Mouse (Mus musculus) small intestine, adult 2 months (tissue): ENCODE results near the gene Igf2bp2.

Experiments
- CTCF ChIP-seq: fragments of 200-500 bp; IDR thresholded peaks from 2 replicates; pipeline ENCODE4 v1.5.1; 2012; ENCODE audit warnings: low read depth, mild to moderate bottlenecking, control low read depth, inconsistent platforms, low read length, moderate library complexity, mixed read lengths; ENCODE audit not compliant: insufficient replicate concordance, insufficient read length; ENCODE audit errors: extremely low read depth
- POLR2A ChIP-seq: fragments of 200-500 bp; IDR thresholded peaks from 2 replicates; pipeline ENCODE4 v1.6.1; 2012; ENCODE audit warnings: low read depth, mild to moderate bottlenecking, control low read depth, inconsistent platforms, low read length, moderate library complexity

DNA sequence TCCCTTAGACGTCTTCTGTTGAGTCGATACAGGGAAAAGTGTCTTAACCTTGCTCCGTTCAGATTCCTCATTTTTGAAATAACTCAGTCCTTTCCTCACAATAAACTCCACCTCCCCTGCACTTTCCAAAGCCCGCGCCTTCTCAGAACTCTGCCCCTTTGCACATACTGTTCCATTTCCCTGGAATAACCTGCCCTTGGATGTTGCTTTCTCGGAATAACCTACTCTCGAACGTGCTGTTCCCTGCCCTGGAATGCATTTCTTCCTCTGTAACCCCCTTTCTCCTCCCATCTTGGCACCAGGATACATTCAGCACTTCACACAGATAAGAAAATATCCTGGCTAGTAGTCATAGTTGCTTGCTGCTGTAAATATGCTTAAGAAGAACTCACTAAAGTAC is 5.6 kb upstream of the Igf2bp2 start:
- TF ChIP-seq CTCF (no peak), POLR2A (no peak)
